Mouse (Mus musculus) spleen, adult 2 months (tissue): ENCODE data around the gene Sema6b.
"Not testable (repeated sequence)": the region's sequence is repeated elsewhere in the genome, so short reads cannot be mapped to it uniquely, and the experiment has no call there.

Experiments used
- CTCF ChIP-seq: fragments of 200-500 bp; IDR thresholded peaks from 2 replicates; pipeline ENCODE4 v1.5.1; 2011; ENCODE audit warnings: mild to moderate bottlenecking, inconsistent platforms; ENCODE audit not compliant: insufficient read depth, insufficient read length, insufficient replicate concordance; ENCODE audit errors: extremely low read depth
- POLR2A ChIP-seq: fragments of 200-500 bp; IDR thresholded peaks from 2 replicates; pipeline ENCODE4 v1.6.1; 2011; ENCODE audit warnings: low read depth, low read length, inconsistent platforms

DNA sequence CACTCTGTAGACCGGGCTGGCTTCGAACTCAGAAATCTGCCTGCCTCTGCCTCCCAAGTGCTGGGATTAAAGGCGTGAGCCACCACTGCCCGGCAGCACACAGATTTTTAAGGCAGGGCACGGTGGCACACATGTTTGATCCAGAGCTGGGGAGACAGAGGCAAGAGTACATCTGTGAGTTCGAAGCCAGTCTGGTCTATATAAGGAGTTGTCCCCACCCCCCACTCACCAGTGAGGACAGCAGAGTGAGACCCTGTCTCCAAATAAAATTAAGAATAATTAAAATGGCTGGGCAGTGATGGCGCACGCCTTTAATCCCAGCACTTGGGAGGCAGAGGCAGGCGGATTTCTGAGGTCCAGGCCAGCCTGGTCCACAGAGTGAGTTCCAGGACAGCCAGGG, 61.8 kb downstream of the Sema6b start:
- TF ChIP-seq CTCF, POLR2A: not testable (repeated sequence)
